ENCODE assay signal across 25 mouse cellular contexts in genomic region chr8:96834673-96835072, GRCm38 (mm10).
DNase-seq lines count a peak whose midpoint lies in the region; ATAC-seq and TF ChIP-seq lines count a peak whose summit lies in the region.
"Had no signal": no experiment of that assay in that cellular context is flagged by ENCODE, and none has a peak within 500 bp of the region (broad histone marks: within the 10 kb centered on the region; RNA-seq: fewer than 3 reads in every experiment).

No protein-coding gene starts in this region.

- H3K4me2 ChIP-seq in forebrain, embryonic 11.5 days (ENCODE audit: low read depth, low read length, severe bottlenecking): no peak overlapping the region
- H3K4me2 ChIP-seq in forebrain, embryonic 15.5 days (replicated peaks): no peak overlapping the region
- H3K4me2 ChIP-seq in kidney, embryonic 15.5 days: no peak overlapping the region
- H3K4me2 ChIP-seq in kidney, postnatal 0 days (ENCODE audit: low read length): no peak overlapping the region
- H3K4me2 ChIP-seq: embryonic facial prominence, embryonic 12.5 days; forebrain, embryonic 12.5 days had no signal

- no peak overlapping the region for H3K4me3 ChIP-seq in forebrain, embryonic 11.5 days (ENCODE audit: low read depth, low read length)
- no peak overlapping the region for H3K4me3 ChIP-seq in forebrain, embryonic 15.5 days
- no peak overlapping the region for H3K4me3 ChIP-seq in kidney, embryonic 15.5 days (replicated peaks)
- H3K4me3 ChIP-seq in kidney, postnatal 0 days (replicated peaks; ENCODE audit: low read depth, low read length): no peak overlapping the region
- H3K4me3 ChIP-seq: embryonic facial prominence, embryonic 10.5 days; embryonic facial prominence, embryonic 12.5 days; forebrain, embryonic 12.5 days had no signal

- no peak for DNase-seq in forebrain, embryonic 11.5 days (ENCODE audit: low spot score)
- DNase-seq in kidney, adult 11 months: no peak
- DNase-seq in kidney, postnatal 0 days (ENCODE audit: low spot score): peak; percentile 49
- DNase-seq in kidney, adult 9 months: no peak
- DNase-seq: adrenal gland, adult 8-10 months; adrenal gland, postnatal 14 days; adrenal gland, postnatal 36 days; B cell, adult 2 months; cerebellum, adult 11-12 months; cerebellum, adult 2 months; cerebellum, adult 9-10 months; cerebellum, postnatal 10 days; cerebellum, postnatal 25 days; forebrain, postnatal 0 days had no signal

- H3K9ac ChIP-seq in forebrain, embryonic 11.5 days (ENCODE audit: low read length): no peak overlapping the region
- no peak overlapping the region for H3K9ac ChIP-seq in forebrain, embryonic 15.5 days (replicated peaks)
- H3K9ac ChIP-seq in kidney, embryonic 15.5 days: no peak overlapping the region
- no peak overlapping the region for H3K9ac ChIP-seq in kidney, postnatal 0 days (ENCODE audit: low read depth, low read length)
- H3K9ac ChIP-seq: embryonic facial prominence, embryonic 12.5 days; forebrain, embryonic 12.5 days; forebrain, postnatal 0 days had no signal

- ATAC-seq in forebrain, embryonic 11.5 days (replicated peaks; ENCODE audit: low FRiP score): peak; percentile 42
- ATAC-seq in forebrain, embryonic 15.5 days (replicated peaks): no peak
- peak; percentile 93 for ATAC-seq in kidney, embryonic 15.5 days (replicated peaks; ENCODE audit: low FRiP score)
- no peak for ATAC-seq in kidney, postnatal 0 days (replicated peaks; ENCODE audit: low FRiP score, low read depth)
- ATAC-seq: activated CD4-positive, CD25-positive, alpha-beta regulatory T cell, adult 4 months; CD4-positive, CD25-positive, alpha-beta regulatory T cell, adult 4 months; forebrain, embryonic 14.5 days; forebrain, postnatal 0 days; Patski had no signal

- no peaks in the 10 kb centered on the region for H3K4me1 ChIP-seq in forebrain, embryonic 11.5 days (replicated peaks; ENCODE audit: control insufficient read depth, insufficient read depth, low read length)
- no peaks in the 10 kb centered on the region for H3K4me1 ChIP-seq in forebrain, embryonic 15.5 days
- H3K4me1 ChIP-seq in kidney, embryonic 15.5 days: no peaks in the 10 kb centered on the region
- H3K4me1 ChIP-seq in kidney, postnatal 0 days (replicated peaks; ENCODE audit: insufficient read depth, low read length): no peaks in the 10 kb centered on the region
- H3K4me1 ChIP-seq: embryonic facial prominence, embryonic 10.5 days; embryonic facial prominence, embryonic 12.5 days had no signal

- no peaks in the 10 kb centered on the region for H3K27me3 ChIP-seq in forebrain, embryonic 11.5 days (ENCODE audit: control insufficient read depth, insufficient read depth, low read length)
- H3K27me3 ChIP-seq in forebrain, embryonic 15.5 days: no peaks in the 10 kb centered on the region
- H3K27me3 ChIP-seq in kidney, embryonic 15.5 days: no peaks in the 10 kb centered on the region
- H3K27me3 ChIP-seq in kidney, postnatal 0 days (ENCODE audit: insufficient read depth, low read length): no peaks in the 10 kb centered on the region
- H3K27me3 ChIP-seq: CH12.LX; embryonic facial prominence, embryonic 12.5 days; forebrain, embryonic 12.5 days; Patski had no signal

- WGBS in forebrain, embryonic 11.5 days: 16% methylated on average over 2 of the region's 2 CpGs
- WGBS in forebrain, embryonic 15.5 days: 21% methylated on average over 2 of the region's 2 CpGs
- WGBS in kidney, embryonic 15.5 days: 39% methylated on average over 2 of the region's 2 CpGs
- WGBS in kidney, postnatal 0 days: 24% methylated on average over 2 of the region's 2 CpGs

- H3K27ac ChIP-seq in forebrain, embryonic 11.5 days (ENCODE audit: low read depth, low read length): no peak overlapping the region
- no peak overlapping the region for H3K27ac ChIP-seq in forebrain, embryonic 15.5 days (replicated peaks)
- H3K27ac ChIP-seq in kidney, embryonic 15.5 days: no peak overlapping the region
- H3K27ac ChIP-seq in kidney, postnatal 0 days: no peak overlapping the region
- H3K27ac ChIP-seq: embryonic facial prominence, embryonic 10.5 days; embryonic facial prominence, embryonic 12.5 days; forebrain, embryonic 12.5 days had no signal

- no peaks in the 10 kb centered on the region for H3K9me3 ChIP-seq in forebrain, embryonic 11.5 days (ENCODE audit: control insufficient read depth, low read length)
- H3K9me3 ChIP-seq in forebrain, embryonic 15.5 days: no peaks in the 10 kb centered on the region
- H3K9me3 ChIP-seq in kidney, embryonic 15.5 days (replicated peaks): no peaks in the 10 kb centered on the region
- no peaks in the 10 kb centered on the region for H3K9me3 ChIP-seq in kidney, postnatal 0 days (replicated peaks; ENCODE audit: low read length)
- H3K9me3 ChIP-seq: embryonic facial prominence, embryonic 10.5 days; embryonic facial prominence, embryonic 12.5 days; forebrain, embryonic 12.5 days had no signal

- no peak for TF ChIP-seq CTCF in kidney, postnatal 0 days (IDR thresholded peaks at IDR 0.05; ENCODE audit: low read depth)

- H3K36me3 ChIP-seq in forebrain, embryonic 11.5 days (ENCODE audit: control insufficient read depth, insufficient read depth, low read length): no peaks in the 10 kb centered on the region
- no peaks in the 10 kb centered on the region for H3K36me3 ChIP-seq in forebrain, embryonic 15.5 days
- no peaks in the 10 kb centered on the region for H3K36me3 ChIP-seq in kidney, embryonic 15.5 days
- H3K36me3 ChIP-seq in kidney, postnatal 0 days (ENCODE audit: insufficient read depth, low read length): no peaks in the 10 kb centered on the region
- H3K36me3 ChIP-seq: embryonic facial prominence, embryonic 10.5 days; embryonic facial prominence, embryonic 12.5 days; forebrain, embryonic 12.5 days; G1E had no signal

Comparison
In these comparisons a context has a peak if more than half of its experiments do, and no peak if none do; other contexts are left out.
1. ATAC-seq: peak in forebrain, embryonic 11.5 days (single experiment) and kidney, embryonic 15.5 days (single experiment); none in forebrain, embryonic 15.5 days (single experiment) and kidney, postnatal 0 days (single experiment).